Comparison of ENCODE assay signal across 8 mouse cellular contexts in genomic region chr8:72319397-72319796, GRCm38 (mm10). TPM values are rescaled to one million over a fixed set of nuclear protein-coding genes. Genes with fewer than 3 reads are reported as not detected.
DNase-seq lines count a peak whose midpoint lies in the region; ATAC-seq and TF ChIP-seq lines count a peak whose summit lies in the region.

No protein-coding gene starts in this region.

- no peaks in the 10 kb centered on the region for H3K36me3 ChIP-seq in kidney, embryonic 16.5 days (ENCODE audit: insufficient read depth, low read length)
- H3K36me3 ChIP-seq in forebrain, embryonic 12.5 days (replicated peaks): no peaks in the 10 kb centered on the region
- H3K36me3 ChIP-seq in limb, embryonic 11.5 days (ENCODE audit: control insufficient read depth, insufficient read depth, low read length): no peaks in the 10 kb centered on the region
- no peaks in the 10 kb centered on the region for H3K36me3 ChIP-seq in neural tube, embryonic 15.5 days

- H3K9ac ChIP-seq in kidney, embryonic 16.5 days (replicated peaks; ENCODE audit: low read length): peak overlapping the region; percentile 72
- peak overlapping the region; percentile 44; the same call in 1 of the 2 replicates for H3K9ac ChIP-seq in forebrain, embryonic 12.5 days
- peak overlapping the region; percentile 52 for H3K9ac ChIP-seq in limb, embryonic 11.5 days (ENCODE audit: low read length)
- H3K9ac ChIP-seq in neural tube, embryonic 15.5 days (replicated peaks): peak overlapping the region; percentile 53

- WGBS in kidney, embryonic 16.5 days: under 1% methylated on average over 48 of the region's 48 CpGs
- WGBS in bone marrow, adult 2 months: 2% methylated on average over 48 of the region's 48 CpGs
- WGBS in forebrain, embryonic 12.5 days: under 1% methylated on average over 47 of the region's 48 CpGs
- under 1% methylated on average over 48 of the region's 48 CpGs for WGBS in limb, embryonic 11.5 days
- WGBS in neural tube, embryonic 15.5 days: 1% methylated on average over 48 of the region's 48 CpGs

- H3K27me3 ChIP-seq in kidney, embryonic 16.5 days (ENCODE audit: insufficient read depth, low read length): peaks cover 28% of the 10 kb centered on the region
- peaks cover 71% of the 10 kb centered on the region for H3K27me3 ChIP-seq in forebrain, embryonic 12.5 days
- H3K27me3 ChIP-seq in limb, embryonic 11.5 days (ENCODE audit: control insufficient read depth, insufficient read depth, low read length): peaks cover 39% of the 10 kb centered on the region
- H3K27me3 ChIP-seq in neural tube, embryonic 15.5 days (replicated peaks): peaks cover 44% of the 10 kb centered on the region

- no peak for TF ChIP-seq POLR2A in bone marrow, adult 2 months (IDR thresholded peaks at IDR 0.05; ENCODE audit: borderline replicate concordance, control insufficient read depth, low read depth, low read length)

- DNase-seq in kidney, adult 9 months: no peak
- no peak for DNase-seq in limb, embryonic 11.5 days (ENCODE audit: low spot score)
- no peak for DNase-seq in frontal cortex, postnatal 14 days (ENCODE audit: low spot score in 2 of 2)
- DNase-seq in Muller cell, postnatal 12 days (ENCODE audit: inconsistent ontology term): no peak

- H3K4me2 ChIP-seq in kidney, embryonic 16.5 days (replicated peaks; ENCODE audit: low read depth, low read length): peak overlapping the region; percentile 82
- peak overlapping the region; percentile 84 for H3K4me2 ChIP-seq in forebrain, embryonic 12.5 days
- H3K4me2 ChIP-seq in limb, embryonic 11.5 days (ENCODE audit: low read depth, severe bottlenecking): peak overlapping the region; percentile 87
- peak overlapping the region; percentile 90 for H3K4me2 ChIP-seq in neural tube, embryonic 15.5 days

- no peak for TF ChIP-seq CTCF in bone marrow, adult 2 months (IDR thresholded peaks at IDR 0.05; ENCODE audit: control insufficient read depth, insufficient read depth, low read length)

- ATAC-seq in kidney, embryonic 16.5 days (ENCODE audit: low FRiP score, low TSS enrichment): peak; percentile 29
- ATAC-seq in forebrain, embryonic 12.5 days (ENCODE audit: low FRiP score): peak; percentile 1
- ATAC-seq in limb, embryonic 11.5 days (ENCODE audit: insufficient number of reproducible peaks, low FRiP score, low TSS enrichment, low read depth): no peak; the same call in 1 of the 2 replicates
- peak; percentile 23 for ATAC-seq in neural tube, embryonic 15.5 days (ENCODE audit: low FRiP score)

- peaks cover 7% of the 10 kb centered on the region; the same call in 1 of the 2 replicates for H3K4me1 ChIP-seq in kidney, embryonic 16.5 days (ENCODE audit: insufficient read depth, low read length)
- peaks cover 7% of the 10 kb centered on the region for H3K4me1 ChIP-seq in bone marrow, adult 2 months (ENCODE audit: control insufficient read depth, insufficient read depth, low read length)
- peaks cover 19% of the 10 kb centered on the region for H3K4me1 ChIP-seq in forebrain, embryonic 12.5 days
- peaks cover 3% of the 10 kb centered on the region; the same call in 1 of the 2 replicates for H3K4me1 ChIP-seq in limb, embryonic 11.5 days (ENCODE audit: control insufficient read depth, insufficient read depth, low read length)
- H3K4me1 ChIP-seq in neural tube, embryonic 15.5 days: peaks cover 19% of the 10 kb centered on the region

- peak overlapping the region; percentile 62; the same call in 1 of the 2 replicates for H3K27ac ChIP-seq in kidney, embryonic 16.5 days (ENCODE audit: low read length)
- H3K27ac ChIP-seq in bone marrow, adult 2 months (ENCODE audit: control insufficient read depth, insufficient read depth, low read depth, low read length, poor library complexity): peak overlapping the region; percentile 97
- H3K27ac ChIP-seq in forebrain, embryonic 12.5 days: no peak overlapping the region
- H3K27ac ChIP-seq in limb, embryonic 11.5 days (replicated peaks; ENCODE audit: low read depth, low read length): no peak overlapping the region
- H3K27ac ChIP-seq in neural tube, embryonic 15.5 days (replicated peaks): no peak overlapping the region; the same call in 1 of the 2 replicates

- H3K9me3 ChIP-seq in kidney, embryonic 16.5 days (ENCODE audit: low read length): no peaks in the 10 kb centered on the region
- no peaks in the 10 kb centered on the region for H3K9me3 ChIP-seq in forebrain, embryonic 12.5 days
- no peaks in the 10 kb centered on the region for H3K9me3 ChIP-seq in limb, embryonic 11.5 days (ENCODE audit: control insufficient read depth, low read length)
- no peaks in the 10 kb centered on the region for H3K9me3 ChIP-seq in neural tube, embryonic 15.5 days (replicated peaks)

- peak overlapping the region; percentile 70 for H3K4me3 ChIP-seq in kidney, embryonic 16.5 days (ENCODE audit: low read length)
- H3K4me3 ChIP-seq in bone marrow, adult 2 months (replicated peaks; ENCODE audit: control insufficient read depth, low read depth, low read length): peak overlapping the region; percentile 99
- peak overlapping the region; percentile 51 for H3K4me3 ChIP-seq in forebrain, embryonic 12.5 days (replicated peaks)
- H3K4me3 ChIP-seq in limb, embryonic 11.5 days (ENCODE audit: low read depth, low read length): peak overlapping the region; percentile 44
- H3K4me3 ChIP-seq in neural tube, embryonic 15.5 days (replicated peaks): peak overlapping the region; percentile 57

RNA-seq across cellular contexts. Expression of gene Klf2, which starts 0.6 kb away (rescaled TPM):
- 10.1 and 10.4 TPM in 2 replicates for polyA plus RNA-seq in kidney, embryonic 16.5 days (2015; fragmentation: Nextera tagmentation; extraction: Ambion mirVana)
- polyA plus RNA-seq in bone marrow, adult 2 months (2011; ENCODE audit: insufficient read depth, insufficient read length, low replicate concordance, missing spikeins): 123 and 179 TPM in 2 replicates
- 4.6 and 5.0 TPM in 2 replicates for polyA plus RNA-seq in forebrain, embryonic 12.5 days (2016; fragmentation: Nextera tagmentation; extraction: Ambion mirVana)
- polyA plus RNA-seq in limb, embryonic 11.5 days (2014; fragmentation: Nextera tagmentation; extraction: Ambion mirVana): 3.1 and 4.2 TPM in 2 replicates
- polyA plus RNA-seq in neural tube, embryonic 15.5 days (2015; fragmentation: Nextera tagmentation; extraction: Ambion mirVana): 6.7 and 7.9 TPM in 2 replicates

RNA-seq across cellular contexts. Expression of gene Gm10282, which starts 14.3 kb away (rescaled TPM):
- polyA plus RNA-seq in kidney, embryonic 16.5 days (2015; fragmentation: Nextera tagmentation; extraction: Ambion mirVana): 30.6 and 40.7 TPM in 2 replicates
- polyA plus RNA-seq in bone marrow, adult 2 months (2011; ENCODE audit: insufficient read depth, insufficient read length, low replicate concordance, missing spikeins): 514 and 1,002 TPM in 2 replicates
- 34.4 and 36.6 TPM in 2 replicates for polyA plus RNA-seq in forebrain, embryonic 12.5 days (2016; fragmentation: Nextera tagmentation; extraction: Ambion mirVana)
- 36.7 and 36.8 TPM in 2 replicates for polyA plus RNA-seq in limb, embryonic 11.5 days (2014; fragmentation: Nextera tagmentation; extraction: Ambion mirVana)
- 10.9 and 13.0 TPM in 2 replicates for polyA plus RNA-seq in neural tube, embryonic 15.5 days (2015; fragmentation: Nextera tagmentation; extraction: Ambion mirVana)

Comparison
In these comparisons a context has a peak if more than half of its experiments do, and no peak if none do; other contexts are left out.
1. H3K27ac ChIP-seq: peak in kidney, embryonic 16.5 days (single experiment) and bone marrow, adult 2 months (single experiment); none in forebrain, embryonic 12.5 days (single experiment), limb, embryonic 11.5 days (single experiment) and neural tube, embryonic 15.5 days (single experiment).
2. H3K4me3 ChIP-seq: peak in every context shown above with its lines; median percentile 99 in bone marrow, adult 2 months; 70 in kidney, embryonic 16.5 days; 57 in neural tube, embryonic 15.5 days; 51 in forebrain, embryonic 12.5 days; 44 in limb, embryonic 11.5 days.
3. RNA of gene Klf2, which starts 0.6 kb away (polyA plus RNA-seq): 123 to 179 TPM in bone marrow, adult 2 months; 10.1 to 10.4 TPM in kidney, embryonic 16.5 days, 6.7 to 7.9 TPM in neural tube, embryonic 15.5 days, 4.6 to 5.0 TPM in forebrain, embryonic 12.5 days and 3.1 to 4.2 TPM in limb, embryonic 11.5 days; every median in the first group is over 10 times any median in the second.
4. RNA of gene Gm10282, which starts 14.3 kb away (polyA plus RNA-seq): 514 to 1,002 TPM in bone marrow, adult 2 months; 36.7 to 36.8 TPM in limb, embryonic 11.5 days, 34.4 to 36.6 TPM in forebrain, embryonic 12.5 days, 30.6 to 40.7 TPM in kidney, embryonic 16.5 days and 10.9 to 13.0 TPM in neural tube, embryonic 15.5 days; every median in the first group is over 10 times any median in the second.
5. Peak in every context shown above with its lines, with median percentiles within 50 percentile points of each other: H3K4me2 ChIP-seq and H3K9ac ChIP-seq.